Mouse (Mus musculus) forebrain, postnatal 0 days (tissue): ENCODE results near the gene Slc16a1. TPM values are rescaled to one million over a fixed set of nuclear protein-coding genes. Genes with fewer than 3 reads are reported as not detected.

Experiments
- ATAC-seq: fragments of 200-750 bp; cut with Nextera tagmentation; 2 replicates; pipeline ENCODE4 v1.8.0; 2017; ENCODE audit warnings: mild to moderate bottlenecking, moderate library complexity
- DNase-seq: peaks from one replicate; pipeline ENCODE4 v3.0.0-alpha.2; 2015
- H3K27ac ChIP-seq: fragments of 300-500 bp; sonication (generic); 2 replicates; pipeline ENCODE4 v1.5.1; 2014; ENCODE audit warnings: low read depth, mild to moderate bottlenecking, antibody characterized with exemption, low read length, moderate library complexity, mixed read lengths
- H3K27me3 ChIP-seq: fragments of 300-500 bp; sonication (generic); 2 replicates; pipeline ENCODE4 v1.6.1; 2014; ENCODE audit warnings: mild to moderate bottlenecking, low read length, mixed read lengths; ENCODE audit not compliant: insufficient read depth
- H3K36me3 ChIP-seq: fragments of 300-500 bp; sonication (generic); 2 replicates; pipeline ENCODE4 v1.6.1; 2014; ENCODE audit warnings: mild to moderate bottlenecking, moderate library complexity; ENCODE audit not compliant: insufficient read depth
- H3K4me1 ChIP-seq: fragments of 300-500 bp; sonication (generic); 2 replicates; pipeline ENCODE4 v1.6.1; 2014; ENCODE audit warnings: antibody characterized with exemption; ENCODE audit not compliant: insufficient read depth
- H3K4me2 ChIP-seq: fragments of 300-500 bp; sonication (generic); 2 replicates; pipeline ENCODE4 v1.6.1; 2014; ENCODE audit warnings: low read depth, mild to moderate bottlenecking, moderate library complexity
- H3K4me3 ChIP-seq: fragments of 300-500 bp; sonication (generic); 2 replicates; pipeline ENCODE4 v1.5.1; 2014; ENCODE audit warnings: low read depth, low read length, mixed read lengths
- H3K9ac ChIP-seq: fragments of 300-500 bp; sonication (generic); 2 replicates; pipeline ENCODE4 v1.6.1; 2014; ENCODE audit warnings: mild to moderate bottlenecking
- H3K9me3 ChIP-seq: fragments of 300-500 bp; sonication (generic); 2 replicates; pipeline ENCODE4 v1.6.1; 2016; ENCODE audit warnings: low read length
- CTCF ChIP-seq: sonication (generic); IDR thresholded peaks from 2 replicates; pipeline ENCODE4 v1.5.1; 2016; ENCODE audit warnings: antibody characterized with exemption, control low read depth, low read depth
- WGBS: fragments of 180-500 bp; shearing (Covaris S2); extraction: QIAGEN DNeasy Blood & Tissue Kit; methylation state at CpG from one replicate; pipeline ENCODE4 v1.1.7; 2014; 5-methylcytosine and 5-hydroxymethylcytosine counted together
- polyA plus RNA-seq: library from polyadenylated mRNA; unstranded; fragments of >200 nt; fragmentation: Nextera tagmentation; extraction: Ambion mirVana; gene quantifications from 2 replicates; pipeline ENCODE4 v1.2.1, GENCODE M21; 2015
- total RNA-seq: library from RNA; depleted of rRNA; stranded (reverse); fragments of >200 nt; gene quantifications from 2 replicates; pipeline ENCODE4 v1.2.3, GENCODE M21; 2014; rRNA removed

Gene Slc16a1
- total RNA-seq (32.1 and 33.4 TPM in 2 replicates), polyA plus RNA-seq (17.4 and 20.2 TPM in 2 replicates)

DNA sequence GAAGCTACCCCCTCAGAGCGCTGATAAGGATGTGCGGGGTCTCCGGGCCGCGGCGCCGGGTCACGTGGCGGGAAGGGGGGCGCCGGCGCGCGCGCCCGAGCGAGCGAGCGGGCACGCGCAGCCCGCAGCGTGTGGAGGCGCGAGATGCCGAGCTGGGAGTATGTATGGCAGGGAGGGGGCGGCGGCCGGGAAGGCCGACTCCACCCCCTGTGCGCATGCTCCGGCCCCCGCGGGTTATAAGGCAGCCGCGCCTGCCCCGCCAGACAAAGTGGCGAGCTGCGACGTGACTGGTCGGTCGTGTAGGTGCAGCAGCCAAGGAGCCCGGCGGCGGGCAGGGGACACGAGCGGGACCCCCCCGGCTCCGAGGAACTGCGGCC lies at the start of gene Slc16a1:
Gene Slc16a1 (plus strand): TSS at position 266 of the 377 bp plus-strand sequence.
- Histone ChIP-seq H3K4me2 (peak within 1 kb of the TSS; percentile 92), H3K4me1 (no peaks in the 10 kb centered on the region), H3K27me3 (no peaks in the 10 kb centered on the region), H3K9me3 (no peaks in the 10 kb centered on the region), H3K9ac (peak within 1 kb of the TSS; percentile 87), H3K4me3 (peak within 1 kb of the TSS; percentile 90), H3K36me3 (no peaks in the 10 kb centered on the region), H3K27ac (peak within 1 kb of the TSS; percentile 71)
- no peak for TF ChIP-seq CTCF
- 2% methylated on average over 41 of the region's 50 CpGs for WGBS
- DNase-seq (peak; percentile 93), ATAC-seq (peak; percentile 98)

GRCm38 (mm10) chr3:104596451-104597134 lies 41.9 kb upstream of the Slc16a1 start:
- no peaks in the 10 kb centered on the region for H3K27me3 ChIP-seq
- ATAC-seq = peak; percentile 54
- TF ChIP-seq CTCF = peak; percentile 30; the same call in 1 of the 2 replicates
- no peaks in the 10 kb centered on the region for H3K36me3 ChIP-seq
- peak overlapping the region; percentile 26 for H3K4me2 ChIP-seq
- H3K4me3 ChIP-seq = no peak overlapping the region
- 0 out of 2 replicates have a peak overlapping the region, but pooled peaks have one; percentile 10 for H3K9ac ChIP-seq
- WGBS = 48% methylated on average over 6 of the region's 6 CpGs
- H3K27ac ChIP-seq = peak overlapping the region; percentile 77
- H3K9me3 ChIP-seq = no peaks in the 10 kb centered on the region
- DNase-seq = peak; percentile 35
- peaks cover 6% of the 10 kb centered on the region; the same call in 1 of the 2 replicates for H3K4me1 ChIP-seq

DNA sequence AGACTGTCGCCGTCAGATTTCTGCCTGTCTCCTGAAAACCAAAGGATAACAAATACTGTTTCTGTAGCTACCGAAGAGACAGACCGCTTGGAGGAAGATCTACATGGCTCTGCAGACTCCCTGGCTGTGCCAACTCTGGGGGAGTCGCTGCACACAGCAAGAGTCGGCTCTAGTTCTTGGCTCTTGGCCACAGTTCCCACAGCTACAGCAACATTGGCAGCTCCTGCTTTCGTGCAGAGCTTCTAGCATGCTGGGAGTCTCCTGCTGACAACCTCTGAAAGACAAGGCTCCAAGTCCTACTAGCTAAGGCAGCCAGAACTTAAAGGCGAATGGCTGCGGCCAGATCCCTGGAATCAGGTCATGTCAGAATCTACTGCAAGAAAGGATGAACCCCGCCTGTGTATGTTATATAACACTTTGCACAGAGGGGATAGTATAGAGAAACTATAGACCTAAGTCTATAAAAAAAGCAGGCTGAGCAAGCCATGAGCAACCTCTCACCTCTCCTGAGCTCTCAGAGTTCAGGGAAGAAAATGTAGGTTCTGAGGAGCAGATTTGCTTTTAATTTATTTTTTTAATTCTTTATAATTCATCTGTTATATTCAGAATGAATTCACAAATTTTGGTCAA lies 41.2 kb upstream of the Slc16a1 start:
- Histone ChIP-seq H3K27me3 (no peaks in the 10 kb centered on the region), H3K4me1 (peaks cover 6% of the 10 kb centered on the region; the same call in 1 of the 2 replicates), H3K36me3 (no peaks in the 10 kb centered on the region), H3K9ac (0 out of 2 replicates have a peak overlapping the region, but pooled peaks have one; percentile 10), H3K27ac (peak overlapping the region; percentile 77), H3K4me3 (no peak overlapping the region), H3K9me3 (no peaks in the 10 kb centered on the region), H3K4me2 (peak overlapping the region; percentile 26)
- ATAC-seq = peak; percentile 98
- no peak for TF ChIP-seq CTCF
- peak; percentile 93 for DNase-seq
- 32% methylated on average over 10 of the region's 10 CpGs for WGBS

DNA sequence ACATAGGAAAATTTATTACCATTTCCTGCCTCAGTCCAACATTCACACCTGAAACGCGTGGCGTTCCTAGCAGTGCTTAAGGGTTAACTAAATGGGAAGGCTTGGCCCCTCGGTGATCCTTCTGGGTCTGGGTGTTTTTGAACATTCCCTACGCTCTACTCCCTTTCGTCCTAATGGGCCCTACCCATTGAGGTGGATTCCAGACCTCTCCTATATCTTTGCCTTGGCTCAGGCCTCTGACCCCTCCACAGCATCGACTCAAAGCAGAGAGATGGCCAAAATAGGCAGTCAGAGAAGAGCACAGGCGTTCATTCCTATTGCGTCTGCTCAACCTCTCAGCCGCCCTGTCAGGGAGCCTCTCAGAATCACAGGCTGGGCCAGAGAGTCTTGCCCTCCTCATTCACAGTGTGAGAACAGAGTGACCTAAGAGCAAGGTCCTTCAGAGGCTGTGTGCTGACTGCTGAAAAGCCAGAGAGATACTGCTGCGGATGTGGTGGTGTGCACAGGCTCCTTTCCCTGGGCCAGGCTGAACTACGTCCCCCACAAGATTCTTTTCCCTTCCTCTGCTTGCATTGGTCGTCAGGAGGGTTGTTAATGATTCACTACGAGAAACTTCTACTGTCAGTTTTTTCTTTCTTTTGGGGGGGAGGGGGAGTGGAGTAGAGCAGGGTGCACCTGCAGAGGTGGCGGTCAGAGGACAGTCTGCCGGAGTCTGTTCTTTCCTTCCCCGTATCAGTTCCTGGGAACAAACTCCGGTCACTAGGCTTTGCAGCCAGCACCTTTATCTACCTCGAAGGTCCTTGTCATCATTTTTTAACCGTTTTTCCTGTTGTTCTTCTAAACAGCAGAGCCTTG lies 38.9 kb upstream of the Slc16a1 start:
- no peak for TF ChIP-seq CTCF
- ATAC-seq = no peak
- Histone ChIP-seq H3K27me3 (no peaks in the 10 kb centered on the region), H3K4me2 (no peak overlapping the region), H3K36me3 (no peaks in the 10 kb centered on the region), H3K9me3 (no peaks in the 10 kb centered on the region), H3K4me1 (peaks cover 6% of the 10 kb centered on the region; the same call in 1 of the 2 replicates), H3K4me3 (no peak overlapping the region), H3K27ac (no peak overlapping the region), H3K9ac (no peak overlapping the region)
- DNase-seq = no peak
- 79% methylated on average over 20 of the region's 20 CpGs for WGBS

- no peak for DNase-seq
- H3K27me3 ChIP-seq = no peaks in the 10 kb centered on the region
- H3K9me3 ChIP-seq = no peaks in the 10 kb centered on the region
- no peak for TF ChIP-seq CTCF
- peaks cover 6% of the 10 kb centered on the region; the same call in 1 of the 2 replicates for H3K4me1 ChIP-seq
- no peak for ATAC-seq
- H3K27ac ChIP-seq = no peak overlapping the region
- no peak overlapping the region for H3K4me3 ChIP-seq
- H3K36me3 ChIP-seq = no peaks in the 10 kb centered on the region
- no peak overlapping the region for H3K4me2 ChIP-seq
- WGBS = 56% methylated on average over 3 of the region's 3 CpGs
- H3K9ac ChIP-seq = no peak overlapping the region
Observed at GRCm38 (mm10) chr3:104600691-104601090, 37.8 kb upstream of the Slc16a1 start.

DNA sequence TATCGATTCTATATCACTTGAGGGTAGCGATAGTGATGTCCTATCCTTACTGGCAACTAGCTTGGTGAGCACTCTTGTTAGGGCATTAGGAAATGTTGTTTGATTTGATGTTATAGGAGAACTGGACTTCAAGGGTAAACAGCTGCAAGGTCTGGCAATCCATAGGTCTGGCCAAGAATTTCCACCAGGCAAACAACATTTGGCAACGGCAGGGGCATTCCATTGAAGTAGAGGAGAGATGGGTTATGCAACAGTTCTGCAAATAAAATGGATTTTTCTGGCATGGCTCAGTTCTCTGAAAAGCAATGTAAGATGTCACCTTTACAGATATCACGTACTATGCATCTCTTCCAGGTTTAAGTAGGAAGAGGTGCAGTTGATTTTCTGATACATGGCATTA lies 36.8 kb upstream of the Slc16a1 start:
- H3K4me1 ChIP-seq = peaks cover 5% of the 10 kb centered on the region; the same call in 1 of the 2 replicates
- 88% methylated on average over 4 of the region's 4 CpGs for WGBS
- H3K4me2 ChIP-seq = no peak overlapping the region
- no peaks in the 10 kb centered on the region for H3K36me3 ChIP-seq
- no peak for ATAC-seq
- no peak overlapping the region for H3K9ac ChIP-seq
- no peak overlapping the region for H3K27ac ChIP-seq
- no peaks in the 10 kb centered on the region for H3K9me3 ChIP-seq
- no peak for TF ChIP-seq CTCF
- no peaks in the 10 kb centered on the region for H3K27me3 ChIP-seq
- no peak for DNase-seq
- H3K4me3 ChIP-seq = no peak overlapping the region
